Mouse (Mus musculus) cerebellum, adult 11 months (tissue): Measurements from ENCODE around the gene Sec24b.

Experiments
- DNase-seq: peaks from one replicate; pipeline ENCODE4 v3.0.0; 2022

Gene Sec24b

GRCm38 (mm10) chr3:130054587-130054986, 6.8 kb downstream of the Sec24b start:
- no peak for DNase-seq

GRCm38 (mm10) chr3:130053340-130054066, 7.8 kb downstream of the Sec24b start:
- no peak for DNase-seq

GRCm38 (mm10) chr3:130052541-130053298, 8.6 kb downstream of the Sec24b start:
- no peak for DNase-seq

DNA sequence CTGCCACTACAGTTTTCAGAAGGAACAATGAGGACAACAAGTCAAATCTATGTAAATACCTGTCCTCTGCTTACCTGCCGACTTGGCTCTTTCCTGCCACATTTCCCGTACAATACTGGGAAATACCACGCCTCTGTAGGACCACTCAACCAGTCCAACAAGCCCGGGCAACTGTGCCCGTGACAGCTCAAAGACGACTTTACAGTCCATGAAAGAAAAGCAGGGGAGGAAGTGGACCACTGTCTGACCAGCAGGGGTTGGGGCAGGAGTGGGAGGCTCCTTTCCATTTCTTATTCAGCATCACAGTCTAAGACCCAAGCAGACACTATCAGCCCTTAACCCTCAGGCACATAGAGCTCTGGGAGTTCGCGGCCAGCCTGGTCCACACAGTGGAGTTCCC, 9.2 kb downstream of the Sec24b start:
- no peak for DNase-seq

DNA sequence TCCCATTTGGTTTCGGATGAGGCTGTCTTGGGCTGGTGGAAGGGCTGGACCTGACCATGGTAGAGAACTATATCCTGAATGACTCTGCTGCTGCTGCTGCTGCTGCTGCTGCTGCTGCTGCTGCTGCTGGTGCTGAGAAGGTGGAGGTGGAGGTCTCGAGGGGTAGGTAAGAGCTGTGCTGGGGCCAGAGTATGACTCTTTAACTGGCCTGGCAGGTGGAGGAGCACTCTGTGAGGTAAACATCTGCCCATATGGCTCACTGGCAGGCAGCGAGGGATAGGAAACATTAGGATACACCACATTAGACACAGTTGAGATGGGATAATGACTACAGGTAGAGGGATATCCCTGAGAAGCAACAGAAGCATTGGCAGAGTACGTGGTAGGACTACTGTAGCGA, 20.6 kb downstream of the Sec24b start:
- DNase-seq, result no peak

DNA sequence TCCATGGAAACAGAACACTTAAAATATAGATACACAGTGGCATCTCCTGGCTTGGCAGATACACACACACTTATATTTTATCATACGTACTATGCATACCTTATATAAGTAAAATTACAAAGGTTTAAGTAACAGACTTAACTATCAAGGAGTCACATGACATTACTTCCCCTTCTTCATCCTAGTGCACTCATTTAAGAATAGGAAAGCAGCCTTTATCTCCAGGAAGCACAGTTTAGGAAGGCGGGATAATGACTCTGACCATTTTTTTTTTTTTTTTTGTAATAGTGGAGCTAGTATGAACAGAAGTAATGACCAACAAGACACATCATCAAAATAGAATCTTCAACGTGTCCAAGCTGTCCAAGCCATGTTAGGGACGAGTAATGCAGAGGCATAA, 21.3 kb downstream of the Sec24b start:
- no peak for DNase-seq

DNA sequence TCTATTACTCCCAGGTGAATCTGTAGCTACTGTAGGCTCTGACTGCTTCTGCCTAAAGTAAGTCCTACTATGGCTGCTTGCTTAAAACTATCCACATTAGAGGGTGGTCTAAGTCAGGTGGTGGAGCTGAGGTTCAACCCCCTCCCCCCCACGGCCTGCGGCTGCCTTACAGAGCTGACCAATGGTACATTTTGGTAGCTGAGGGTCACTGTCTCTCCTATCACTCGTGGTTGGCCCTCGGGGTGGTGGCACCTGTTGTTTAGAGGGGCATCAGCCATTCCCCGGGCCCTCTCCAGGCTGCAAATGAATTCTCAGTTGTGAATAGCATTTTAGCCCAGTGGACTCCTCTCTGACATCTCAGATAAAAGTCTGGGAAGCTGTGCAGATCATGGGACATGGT, 32.6 kb downstream of the Sec24b start:
- no peak for DNase-seq

DNA sequence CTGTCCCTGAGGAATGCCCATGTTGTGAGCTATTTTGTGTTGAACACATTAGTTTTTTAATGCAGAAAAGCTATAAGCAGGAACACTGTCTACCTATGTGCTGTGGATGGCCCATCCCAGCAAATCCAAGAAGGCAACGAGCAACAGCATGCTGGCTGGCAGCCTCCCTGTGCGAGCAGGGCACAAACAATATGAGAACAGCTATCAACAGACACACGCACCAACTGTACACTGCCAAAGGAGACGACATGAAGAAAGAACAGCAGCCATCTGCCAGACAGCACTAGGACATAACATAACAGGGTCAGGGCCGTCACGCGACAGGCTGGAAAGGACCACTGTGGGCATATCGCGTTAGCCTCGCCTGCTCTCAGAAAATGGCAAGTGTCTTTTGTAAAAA, 35.2 kb downstream of the Sec24b start:
- DNase-seq, result no peak

DNA sequence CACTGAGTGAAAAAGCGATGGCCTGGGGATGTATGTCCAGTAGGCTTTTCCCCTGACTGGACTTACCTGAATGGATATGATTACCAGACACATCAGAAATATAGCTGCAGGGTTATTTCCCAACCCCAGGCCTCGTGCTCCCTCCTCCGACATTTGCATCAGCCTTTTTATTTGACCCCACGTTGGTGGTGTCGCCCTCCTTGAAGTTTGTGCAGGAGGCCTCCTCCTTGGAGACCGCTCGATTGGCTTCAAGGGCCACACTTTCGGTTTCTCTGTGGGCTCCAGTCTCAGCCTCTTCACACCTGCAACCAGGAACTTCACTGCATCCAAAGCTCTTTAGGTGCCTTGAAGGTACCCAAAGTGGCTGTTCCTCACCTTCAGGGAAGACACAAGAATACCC, 35.8 kb downstream of the Sec24b start:
- no peak for DNase-seq

DNA sequence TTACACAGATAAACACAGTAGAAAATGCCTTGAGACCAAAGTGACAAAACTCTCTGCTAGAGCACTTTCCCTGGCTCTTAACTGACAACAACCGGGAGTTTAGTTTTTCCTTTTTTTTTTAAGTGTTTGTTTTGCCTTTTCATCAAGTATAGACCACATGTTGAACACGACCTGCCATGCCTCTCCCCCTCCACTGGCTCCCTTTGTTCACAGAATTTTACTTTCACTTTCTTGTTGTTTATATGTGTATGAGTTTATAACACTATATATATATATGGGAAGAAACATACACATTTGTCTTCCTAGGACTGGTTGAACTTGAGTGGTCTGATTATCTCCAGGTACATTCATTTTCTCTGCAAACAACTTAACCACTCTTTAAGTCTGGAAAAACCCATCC, 48.4 kb downstream of the Sec24b start:
- DNase-seq, result no peak

DNA sequence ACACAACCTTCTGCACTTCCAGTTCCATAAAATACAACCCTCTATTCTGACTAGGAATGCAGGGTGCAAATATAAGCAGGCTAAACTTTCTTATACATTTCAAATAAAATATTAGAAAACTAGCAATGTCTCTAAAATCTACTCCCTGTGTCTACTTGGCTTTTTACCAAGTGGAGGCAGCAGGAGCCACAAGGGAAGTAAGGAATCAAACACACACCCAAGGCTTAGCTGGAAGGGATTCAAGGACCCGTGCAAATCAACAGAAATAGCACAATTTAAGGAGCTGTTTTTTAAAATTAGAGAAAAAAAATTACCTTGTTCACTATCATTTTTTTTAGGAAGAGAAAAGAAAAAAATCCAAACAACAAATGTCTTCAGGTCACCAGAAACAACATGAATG, 50.1 kb downstream of the Sec24b start:
- DNase-seq, result no peak

DNA sequence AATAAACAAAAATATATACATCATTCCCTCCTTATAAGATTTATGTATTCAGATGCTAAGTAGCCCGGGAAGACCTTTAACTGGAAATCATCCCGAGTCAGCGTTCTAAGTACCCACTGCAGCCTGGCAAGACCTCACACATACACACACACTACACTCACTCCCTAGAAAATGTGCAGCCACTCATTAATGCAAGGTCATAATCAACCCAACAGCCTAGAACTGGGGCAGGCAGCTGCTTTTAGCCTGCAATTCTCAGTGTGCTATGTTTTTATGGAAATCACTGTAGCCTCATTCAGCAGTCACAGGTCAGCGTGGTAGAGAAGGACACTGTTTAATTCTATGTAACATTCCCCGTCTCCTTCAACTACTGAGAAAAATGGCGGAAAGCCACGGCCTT, 55.2 kb downstream of the Sec24b start:
- no peak for DNase-seq

GRCm38 (mm10) chr3:130000926-130001325, 60.4 kb downstream of the Sec24b start:
- DNase-seq, result no peak

- DNase-seq, result no peak
Measured at GRCm38 (mm10) chr3:129998526-129998925, 62.8 kb downstream of the Sec24b start.

DNA sequence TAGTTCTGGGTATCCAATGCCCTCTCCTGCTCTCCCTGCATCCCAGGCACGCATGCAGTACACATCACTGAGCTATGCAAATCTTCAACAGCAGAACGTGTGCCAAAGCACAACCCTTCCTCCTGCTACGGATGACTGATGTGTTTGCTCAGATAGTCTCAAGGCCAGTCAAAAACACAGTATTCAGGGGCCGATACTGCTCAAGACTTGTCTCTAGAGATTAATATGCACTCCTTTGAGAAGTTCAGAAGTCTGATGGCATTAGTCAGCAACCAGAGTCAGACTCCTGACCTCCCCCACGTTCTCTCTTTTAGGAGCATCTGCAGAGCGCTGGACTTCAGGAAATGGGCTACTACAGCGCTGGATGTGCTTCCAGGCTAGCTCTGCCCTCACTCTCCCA, 63.4 kb downstream of the Sec24b start:
- DNase-seq, result no peak

GRCm38 (mm10) chr3:129997324-129997723, 64.0 kb downstream of the Sec24b start:
- DNase-seq, result no peak

DNA sequence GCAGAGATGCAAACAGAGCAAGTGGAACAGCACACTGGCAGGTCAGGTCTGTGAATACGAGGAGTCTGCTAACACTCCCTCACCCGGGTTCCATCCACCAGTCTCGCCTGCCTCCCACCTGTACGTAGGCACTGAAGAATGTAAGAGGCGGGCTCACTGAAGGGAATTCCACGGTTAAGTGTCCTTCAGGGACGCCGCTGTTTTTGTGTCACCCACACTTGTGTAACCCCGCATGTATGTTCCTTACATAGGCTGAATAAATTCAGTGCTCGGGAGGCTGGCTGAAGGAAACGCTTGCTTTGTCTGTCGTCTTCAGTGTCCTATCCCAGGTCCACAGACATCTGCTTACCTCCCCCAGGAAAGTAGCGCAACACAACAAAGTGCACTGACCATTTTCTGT, 74.1 kb downstream of the Sec24b start:
- DNase-seq, result no peak

DNA sequence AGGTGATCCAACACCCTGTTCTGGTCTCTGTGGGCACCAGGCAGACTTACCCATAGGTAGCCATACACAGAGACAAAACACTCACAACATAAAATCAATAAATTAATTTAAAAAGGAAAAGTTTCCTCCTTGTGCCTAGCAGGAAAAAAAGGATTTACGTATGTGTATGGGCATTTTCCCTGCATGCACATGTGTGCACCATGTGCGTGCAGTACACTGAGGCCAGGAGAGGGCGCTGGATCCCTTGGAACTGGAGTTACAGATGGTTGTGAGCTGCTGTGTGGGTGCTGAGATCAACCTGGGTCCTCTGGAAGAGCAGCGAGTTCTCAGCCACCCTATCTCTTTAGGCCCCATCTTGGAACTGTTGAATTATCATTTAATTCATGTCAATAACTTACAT, 76.0 kb downstream of the Sec24b start:
- no peak for DNase-seq

GRCm38 (mm10) chr3:129984797-129985196, 76.6 kb downstream of the Sec24b start:
- no peak for DNase-seq

GRCm38 (mm10) chr3:129982271-129982670, 79.1 kb downstream of the Sec24b start:
- no peak for DNase-seq

DNA sequence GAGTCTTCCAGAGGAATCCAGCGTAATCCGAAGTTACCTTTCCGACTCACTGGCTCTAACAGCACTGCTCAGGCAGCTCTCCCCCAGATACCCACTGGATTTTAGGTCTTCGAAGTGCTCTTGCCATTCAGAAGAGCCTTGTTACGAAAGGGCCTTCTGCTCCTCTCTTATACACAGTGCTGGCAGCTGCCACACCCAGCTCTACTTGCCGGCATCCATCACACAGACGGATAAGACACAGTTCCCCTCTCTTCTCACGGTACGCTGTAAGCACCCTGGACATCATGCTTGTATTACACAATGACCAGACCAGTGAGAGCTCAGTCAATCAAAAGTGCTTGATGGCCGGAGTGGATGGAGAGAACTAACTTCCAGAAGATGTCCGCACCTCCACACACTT, 79.6 kb downstream of the Sec24b start:
- no peak for DNase-seq

DNA sequence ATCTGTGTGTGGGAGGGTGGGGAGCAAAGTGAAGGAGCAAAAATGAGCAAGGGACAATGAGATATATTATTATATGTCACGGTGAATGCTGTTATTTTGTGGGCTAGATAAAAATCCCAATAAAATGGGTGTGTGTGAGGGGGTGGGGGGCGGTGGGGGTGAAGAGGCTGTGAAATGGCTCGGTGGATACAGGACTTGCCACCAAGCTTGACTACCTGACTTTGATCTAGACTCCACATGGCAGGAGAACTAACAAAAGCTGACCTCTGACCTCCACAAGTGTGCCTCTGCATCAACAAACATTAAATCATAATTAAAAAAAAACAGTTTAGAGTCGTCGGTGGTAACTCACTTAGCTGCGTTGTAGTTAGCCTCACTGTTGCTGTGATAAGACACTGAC, 81.8 kb downstream of the Sec24b start:
- no peak for DNase-seq

GRCm38 (mm10) chr3:129978716-129979115, 82.6 kb downstream of the Sec24b start:
- no peak for DNase-seq

- DNase-seq, result no peak
Measured at GRCm38 (mm10) chr3:129976317-129976716, 85.0 kb downstream of the Sec24b start.
